Comparison of ENCODE assay signal across 24 mouse cellular contexts in genomic region chr11:9608249-9608648, GRCm38 (mm10).
"Had no signal": no experiment of that assay in that cellular context is flagged by ENCODE, and none has a peak within 500 bp of the region (broad histone marks: within the 10 kb centered on the region; RNA-seq: fewer than 3 reads in every experiment).

No protein-coding gene starts in this region.

- H3K4me3 ChIP-seq: heart, adult 2 months; heart, embryonic 13.5 days; heart, embryonic 15.5 days; hindbrain, embryonic 13.5 days; hindbrain, embryonic 15.5 days; limb, embryonic 13.5 days; limb, embryonic 15.5 days; liver, embryonic 12.5 days had no signal

- H3K36me3 ChIP-seq: heart, embryonic 13.5 days; heart, embryonic 15.5 days; hindbrain, embryonic 13.5 days; hindbrain, embryonic 15.5 days; limb, embryonic 13.5 days; limb, embryonic 15.5 days; liver, embryonic 12.5 days had no signal

- H3K9me3 ChIP-seq: heart, embryonic 13.5 days; heart, embryonic 15.5 days; hindbrain, embryonic 13.5 days; hindbrain, embryonic 15.5 days; limb, embryonic 13.5 days; limb, embryonic 15.5 days; liver, embryonic 12.5 days had no signal

- H3K9ac ChIP-seq: heart, embryonic 13.5 days; heart, embryonic 15.5 days; hindbrain, embryonic 13.5 days; hindbrain, embryonic 15.5 days; limb, embryonic 13.5 days; limb, embryonic 15.5 days; liver, embryonic 12.5 days; liver, embryonic 14.5 days had no signal

- H3K27ac ChIP-seq: heart, adult 2 months; heart, embryonic 13.5 days; heart, embryonic 15.5 days; hindbrain, embryonic 13.5 days; hindbrain, embryonic 15.5 days; hindbrain, postnatal 0 days; limb, embryonic 13.5 days; limb, embryonic 15.5 days; liver, embryonic 12.5 days; liver, embryonic 14.5 days had no signal

- H3K27me3 ChIP-seq: heart, embryonic 13.5 days; heart, embryonic 15.5 days; hindbrain, embryonic 13.5 days; hindbrain, embryonic 15.5 days; limb, embryonic 13.5 days; limb, embryonic 15.5 days; liver, embryonic 12.5 days had no signal

- ATAC-seq: hindbrain, postnatal 0 days; intestine, embryonic 16.5 days; liver, embryonic 12.5 days had no signal

- DNase-seq: gastrocnemius, postnatal 14 days; gastrocnemius, postnatal 36 days; heart, adult 11 months; heart, adult 2 months; heart, postnatal 14 days; heart, postnatal 36 days; kidney, adult 11 months; kidney, adult 9 months; kidney, postnatal 10 days; kidney, postnatal 25 days; layer of hippocampus, adult 9-11 months; layer of hippocampus, postnatal 36 days; left cerebral cortex, postnatal 4 days had no signal

- H3K4me2 ChIP-seq: heart, embryonic 11.5 days; heart, embryonic 13.5 days; heart, embryonic 15.5 days; hindbrain, embryonic 13.5 days; hindbrain, embryonic 15.5 days; limb, embryonic 13.5 days; limb, embryonic 15.5 days; liver, embryonic 12.5 days had no signal

- H3K4me1 ChIP-seq: heart, embryonic 13.5 days; heart, embryonic 15.5 days; hindbrain, embryonic 13.5 days; hindbrain, embryonic 15.5 days; limb, embryonic 13.5 days; limb, embryonic 15.5 days; liver, embryonic 12.5 days had no signal
